Mouse (Mus musculus) CH12.LX (cell line): ENCODE results near the gene Polr2l. TPM values are rescaled to one million over a fixed set of nuclear protein-coding genes. Genes with fewer than 3 reads are reported as not detected.

Experiments used
- DNase-seq: peaks from one replicate; pipeline ENCODE4 v3.0.0-alpha.2; 2013; ENCODE audit errors: extremely low read depth
- H3K27ac ChIP-seq: 2 replicates; pipeline ENCODE4 v1.5.1; 2012; ENCODE audit warnings: low read depth, mild to moderate bottlenecking, control low read depth, moderate library complexity; ENCODE audit not compliant: insufficient read depth
- H3K27me3 ChIP-seq: replicated peaks from 2 replicates; pipeline ENCODE3; 2012; ENCODE audit warnings: inconsistent platforms
- H3K36me3 ChIP-seq, 2 experiments: replicated peaks in 1 of 2; 2 replicates each; pipeline versions ENCODE3 to v1.6.1; 2012; ENCODE audit warnings: inconsistent platforms in 1 of 2, low read length in 1 of 2, mild to moderate bottlenecking in 1 of 2, mixed read lengths in 1 of 2, moderate library complexity in 1 of 2; ENCODE audit not compliant: control insufficient read depth in 1 of 2, insufficient read depth in 1 of 2
- H3K4me1 ChIP-seq, 2 experiments: 2 replicates each; pipeline ENCODE4 v1.6.1; 2012; ENCODE audit warnings: inconsistent platforms in 1 of 2, moderate library complexity in 1 of 2; ENCODE audit not compliant: insufficient read depth in 2 of 2, control insufficient read depth in 1 of 2
- H3K4me2 ChIP-seq: 2 replicates; pipeline ENCODE4 v1.6.1; 2012; ENCODE audit warnings: low read depth, mild to moderate bottlenecking, control low read depth; ENCODE audit not compliant: poor library complexity, insufficient read depth, severe bottlenecking
- H3K4me3 ChIP-seq, 3 experiments: fragments of 150-350 bp in 1 of 3; sonication (generic) in 1 of 3; replicated peaks in 1 of 3; 2 replicates each; pipeline versions ENCODE3 to v1.5.1; 2011 to 2012; ENCODE audit warnings: low read depth in 2 of 3, low read length in 2 of 3, mild to moderate bottlenecking in 2 of 3, moderate library complexity in 2 of 3, control low read depth in 1 of 3, improper control_type of control experiment in 1 of 3, inconsistent platforms in 1 of 3, mixed read lengths in 1 of 3; ENCODE audit not compliant: poor library complexity in 1 of 3
- H3K79me2 ChIP-seq: replicated peaks from 2 replicates; pipeline ENCODE4 v1.6.1; 2012; ENCODE audit warnings: mild to moderate bottlenecking, moderate library complexity; ENCODE audit not compliant: control insufficient read depth, poor library complexity, insufficient read depth, severe bottlenecking; ENCODE audit errors: extremely low read depth
- H3K9ac ChIP-seq: 2 replicates; pipeline ENCODE4 v1.6.1; 2012; ENCODE audit warnings: low read depth, mild to moderate bottlenecking, control low read depth, moderate library complexity; ENCODE audit not compliant: insufficient read depth
- H3K9me3 ChIP-seq: replicated peaks from 2 replicates; pipeline ENCODE3; 2012; ENCODE audit warnings: low read length, inconsistent platforms, mixed read lengths
- CTCF ChIP-seq, 2 experiments: IDR thresholded peaks in 1 of 2; conservative IDR thresholded peaks in 1 of 2; 2 replicates each; pipeline ENCODE4 v1.5.1; 2011 to 2012; ENCODE audit warnings: low read depth in 2 of 2, low read length in 2 of 2, improper control_type of control experiment in 1 of 2, inconsistent platforms in 1 of 2, mild to moderate bottlenecking in 1 of 2, moderate library complexity in 1 of 2
- ELF1 ChIP-seq: IDR thresholded peaks from 2 replicates; pipeline ENCODE4 v1.6.1; 2014; ENCODE audit warnings: low read depth, mild to moderate bottlenecking, inconsistent platforms, low read length, improper control_type of control experiment
- GABPA ChIP-seq: IDR thresholded peaks from 2 replicates; pipeline ENCODE4 v1.6.1; 2012; ENCODE audit warnings: low read depth, low read length, improper control_type of control experiment, inconsistent platforms; ENCODE audit not compliant: insufficient replicate concordance
- JUND ChIP-seq: conservative IDR thresholded peaks from 2 replicates; pipeline ENCODE4 v1.6.1; 2011; ENCODE audit warnings: low read depth, low read length, improper control_type of control experiment
- KAT2A ChIP-seq: IDR thresholded peaks from 2 replicates; pipeline ENCODE4 v1.6.1; 2012; ENCODE audit warnings: low read length, improper control_type of control experiment, inconsistent platforms; ENCODE audit not compliant: insufficient replicate concordance
- MAFK ChIP-seq: IDR thresholded peaks from 2 replicates; pipeline ENCODE4 v1.6.1; 2011; ENCODE audit warnings: low read length, improper control_type of control experiment; ENCODE audit not compliant: insufficient replicate concordance
- MAZ ChIP-seq: IDR thresholded peaks from 2 replicates; pipeline ENCODE4 v1.6.1; 2012; ENCODE audit warnings: low read depth, mild to moderate bottlenecking, inconsistent platforms, low read length, improper control_type of control experiment, moderate library complexity
- MEF2A ChIP-seq: IDR thresholded peaks from 2 replicates; pipeline ENCODE4 v1.6.1; 2014; ENCODE audit warnings: low read depth, mild to moderate bottlenecking, inconsistent platforms, low read length, improper control_type of control experiment, borderline replicate concordance
- MYC ChIP-seq: IDR thresholded peaks from 2 replicates; pipeline ENCODE4 v1.6.1; 2011; ENCODE audit warnings: low read depth, mild to moderate bottlenecking, improper control_type of control experiment, low read length
- NRF1 ChIP-seq: IDR thresholded peaks from 2 replicates; pipeline ENCODE4 v1.6.1; 2014; ENCODE audit warnings: low read depth, mild to moderate bottlenecking, inconsistent platforms, low read length, improper control_type of control experiment, moderate library complexity
- PAX5 ChIP-seq: IDR thresholded peaks from 2 replicates; pipeline ENCODE4 v1.6.1; 2012; ENCODE audit warnings: low read length, inconsistent platforms, mixed read lengths
- POLR2A ChIP-seq: IDR thresholded peaks from 2 replicates; pipeline ENCODE4 v1.6.1; 2011; ENCODE audit warnings: low read depth, mild to moderate bottlenecking, improper control_type of control experiment, low read length
- RAD21 ChIP-seq: IDR thresholded peaks from 2 replicates; pipeline ENCODE4 v1.6.1; 2011; ENCODE audit warnings: low read depth, mild to moderate bottlenecking, low read length, improper control_type of control experiment, moderate library complexity
- RCOR1 ChIP-seq: conservative IDR thresholded peaks from 2 replicates; pipeline ENCODE4 v1.6.1; 2012; ENCODE audit warnings: low read depth, mild to moderate bottlenecking, inconsistent platforms, low read length, improper control_type of control experiment
- SIN3A ChIP-seq: IDR thresholded peaks from 2 replicates; pipeline ENCODE4 v1.6.1; 2012; ENCODE audit warnings: low read length, improper control_type of control experiment, inconsistent platforms
- SMC3 ChIP-seq: IDR thresholded peaks from 2 replicates; pipeline ENCODE4 v1.6.1; 2011; ENCODE audit warnings: low read depth, low read length, improper control_type of control experiment
- TBP ChIP-seq: conservative IDR thresholded peaks from 2 replicates; pipeline ENCODE4 v1.6.1; 2011; ENCODE audit warnings: low read depth, low read length, improper control_type of control experiment
- UBTF ChIP-seq: IDR thresholded peaks from 2 replicates; pipeline ENCODE4 v1.6.1; 2012; ENCODE audit warnings: low read depth, mild to moderate bottlenecking, inconsistent platforms, low read length, improper control_type of control experiment, moderate library complexity
- USF2 ChIP-seq: conservative IDR thresholded peaks from 2 replicates; pipeline ENCODE4 v1.6.1; 2011; ENCODE audit warnings: low read depth, low read length, improper control_type of control experiment
- ZC3H11A ChIP-seq: IDR thresholded peaks from 2 replicates; pipeline ENCODE4 v1.6.1; 2012; ENCODE audit warnings: low read depth, mild to moderate bottlenecking, inconsistent platforms, low read length, improper control_type of control experiment
- dilution Hi-C: fragments of 300-500 bp; cut with MboI; formaldehyde crosslinking; loops from 2 replicates; pipeline ENCODE4 v1.14.3; 2020; ENCODE audit warnings: low sequenced_read_pairs; ENCODE audit not compliant: extremely low pct_unique_long_range_greater_than_20kb, extremely low pct_ligation_motif_present
- in situ Hi-C: fragments of 300-500 bp; cut with MboI; formaldehyde crosslinking; loops from 3 replicates; pipeline ENCODE4 v1.14.3; 2019; ENCODE audit warnings: low sequenced_read_pairs, low pct_ligation_motif_present, low pct_unique_long_range_greater_than_20kb, mixed read lengths
- polyA plus RNA-seq: library from polyadenylated mRNA; unstranded; fragments of >175 nt; gene quantifications from 2 replicates; pipeline ENCODE4 v1.2.1, GENCODE M21; 2012; ENCODE audit warnings: low read depth; ENCODE audit not compliant: insufficient read length
- total RNA-seq, 2 experiments: library from RNA; depleted of rRNA; stranded (reverse); fragments of 300-350 nt in 1 of 2; fragments of >200 nt in 1 of 2; gene quantifications; 2 replicates each; pipeline ENCODE4 v1.2.3; 2012 to 2014

The Polr2l gene
- total and polyA plus RNA-seq, 3 experiments = 35.7 to 82.3 (median 64.8) TPM

GRCm38 (mm10) chr7:141440613-141441012 lies 34.3 kb downstream of the Polr2l start:
- H3K4me3 ChIP-seq = no peak overlapping the region
- H3K79me2 ChIP-seq = peaks cover 19% of the 10 kb centered on the region
- no peak overlapping the region for H3K27ac ChIP-seq
- no peaks in the 10 kb centered on the region for H3K9me3 ChIP-seq
- in situ Hi-C loops (no loop called here), dilution Hi-C loops (no loop called here)
- peaks cover 22 to 57% of the 10 kb centered on the region in 2 experiments for H3K4me1 ChIP-seq
- peaks cover 43 to 53% of the 10 kb centered on the region in 2 experiments for H3K36me3 ChIP-seq
- TF ChIP-seq CTCF (conservative IDR thresholded peaks at IDR 0.05 in 1 of 2, IDR thresholded peaks at IDR 0.05 in 1 of 2; ENCODE audit: low read depth in 2 of 2, low read length in 2 of 2) (peak; percentile 71 to 76), NRF1 (no peak), JUND (no peak), ZC3H11A (no peak), POLR2A (no peak), SMC3 (peak; percentile 59), RAD21 (peak; percentile 37)
- no peak overlapping the region for H3K9ac ChIP-seq
- no peak overlapping the region for H3K4me2 ChIP-seq
- no peaks in the 10 kb centered on the region for H3K27me3 ChIP-seq
- peak; percentile 72 for DNase-seq

GRCm38 (mm10) chr7:141439811-141440210 lies 35.1 kb downstream of the Polr2l start:
- Histone ChIP-seq H3K36me3 (peaks cover 43 to 53% of the 10 kb centered on the region in 2 experiments), H3K27ac (no peak overlapping the region), H3K4me1 (peaks cover 23 to 60% of the 10 kb centered on the region in 2 experiments), H3K27me3 (no peaks in the 10 kb centered on the region), H3K4me3 (no peak overlapping the region), H3K9me3 (no peaks in the 10 kb centered on the region), H3K4me2 (no peak overlapping the region), H3K9ac (no peak overlapping the region), H3K79me2 (peaks cover 21% of the 10 kb centered on the region)
- no peak for DNase-seq
- dilution Hi-C loops = no loop called here
- in situ Hi-C loops = no loop called here
- no peak for TF ChIP-seq NRF1
- no peak for TF ChIP-seq RAD21
- no peak for TF ChIP-seq MYC
- TF ChIP-seq RCOR1 = no peak
- no peak for TF ChIP-seq GABPA
- TF ChIP-seq CTCF (conservative IDR thresholded peaks at IDR 0.05 in 1 of 2, IDR thresholded peaks at IDR 0.05 in 1 of 2; ENCODE audit: low read depth in 2 of 2, low read length in 2 of 2) = no peak
- no peak for TF ChIP-seq UBTF
- no peak for TF ChIP-seq MEF2A
- no peak for TF ChIP-seq SMC3
- TF ChIP-seq PAX5 = no peak
- no peak for TF ChIP-seq MAFK
- no peak for TF ChIP-seq MAZ
- TF ChIP-seq KAT2A = no peak
- TF ChIP-seq USF2 = no peak
- no peak for TF ChIP-seq SIN3A
- no peak for TF ChIP-seq ELF1
- no peak for TF ChIP-seq TBP
